Comparison of ENCODE assay signal across 8 mouse cellular contexts in genomic region chr5:136619315-136620231, GRCm38 (mm10). TPM values are rescaled to one million over a fixed set of nuclear protein-coding genes. Genes with fewer than 3 reads are reported as not detected.
A peak's percentile ranks its signal among the peaks of the same experiment; 100 is the strongest.
DNase-seq lines count a peak whose midpoint lies in the region; ATAC-seq lines count a peak whose summit lies in the region.

No protein-coding gene starts in this region.

- peak overlapping the region; percentile 16 for H3K4me2 ChIP-seq in limb, embryonic 11.5 days (ENCODE audit: low read depth, severe bottlenecking)
- H3K4me2 ChIP-seq in neural tube, embryonic 11.5 days (ENCODE audit: low read depth), result peak overlapping the region; percentile 25

- 7% methylated on average over 17 of the region's 17 CpGs for WGBS in limb, embryonic 11.5 days
- WGBS in neural tube, embryonic 11.5 days, result 14% methylated on average over 16 of the region's 17 CpGs

- no peak overlapping the region for H3K4me3 ChIP-seq in limb, embryonic 11.5 days (ENCODE audit: low read depth, low read length)
- H3K4me3 ChIP-seq in neural tube, embryonic 11.5 days (ENCODE audit: low read depth, low read length), result no peak overlapping the region

- peak; percentile 9 for DNase-seq in adrenal gland, adult 2 months
- no peak for DNase-seq in adrenal gland, adult 8-10 months
- DNase-seq in embryo, embryonic 10 days (ENCODE audit: low spot score), result peak; percentile 62
- peak; percentile 12 for DNase-seq in heart, postnatal 25 days (ENCODE audit: low spot score)
- peak; percentile 63 for DNase-seq in limb, embryonic 11.5 days (ENCODE audit: low spot score)
- peak; percentile 63 for DNase-seq in neural tube, embryonic 11.5 days (ENCODE audit: low spot score)
- DNase-seq in spleen, postnatal 10 days (ENCODE audit: low spot score in 2 of 2), result no peak
- no peak for DNase-seq in spleen, adult 12 weeks (ENCODE audit: low spot score)

- no peaks in the 10 kb centered on the region for H3K9me3 ChIP-seq in limb, embryonic 11.5 days (ENCODE audit: control insufficient read depth, low read length)
- no peaks in the 10 kb centered on the region for H3K9me3 ChIP-seq in neural tube, embryonic 11.5 days (ENCODE audit: control insufficient read depth, low read length)

- no peak overlapping the region for H3K27ac ChIP-seq in limb, embryonic 11.5 days (replicated peaks; ENCODE audit: low read depth, low read length)
- no peak overlapping the region for H3K27ac ChIP-seq in neural tube, embryonic 11.5 days (ENCODE audit: low read depth, low read length)

- no peaks in the 10 kb centered on the region for H3K36me3 ChIP-seq in limb, embryonic 11.5 days (ENCODE audit: control insufficient read depth, insufficient read depth, low read length)
- no peaks in the 10 kb centered on the region for H3K36me3 ChIP-seq in neural tube, embryonic 11.5 days (ENCODE audit: control insufficient read depth, insufficient read depth, low read length)

- ATAC-seq in limb, embryonic 11.5 days (ENCODE audit: insufficient number of reproducible peaks, low FRiP score, low TSS enrichment, low read depth), result no peak
- no peak for ATAC-seq in neural tube, embryonic 11.5 days (ENCODE audit: insufficient read depth, low FRiP score, low TSS enrichment)

- peaks cover 11% of the 10 kb centered on the region for H3K4me1 ChIP-seq in limb, embryonic 11.5 days (ENCODE audit: control insufficient read depth, insufficient read depth, low read length)
- H3K4me1 ChIP-seq in neural tube, embryonic 11.5 days (ENCODE audit: control insufficient read depth, insufficient read depth, low read length), result 0 out of 2 replicates have a peak, but pooled peaks cover 6% of the 10 kb centered on the region

- intact Hi-C loops in heart, postnatal 25 days (cut with DNase I), result loop anchor here (5.0 kb wide), 1 partner anchor 37 kb away; no protein-coding TSS in a partner anchor

- peak overlapping the region; percentile 23; the same call in 1 of the 2 replicates for H3K9ac ChIP-seq in limb, embryonic 11.5 days (ENCODE audit: low read length)
- peak overlapping the region; percentile 26; the same call in 1 of the 2 replicates for H3K9ac ChIP-seq in neural tube, embryonic 11.5 days (ENCODE audit: low read length)

- H3K27me3 ChIP-seq in limb, embryonic 11.5 days (ENCODE audit: control insufficient read depth, insufficient read depth, low read length), result 0 out of 2 replicates have a peak, but pooled peaks cover 4% of the 10 kb centered on the region
- H3K27me3 ChIP-seq in neural tube, embryonic 11.5 days (ENCODE audit: control insufficient read depth, insufficient read depth, low read length), result peaks cover 8% of the 10 kb centered on the region; the same call in 1 of the 2 replicates

RNA-seq across cellular contexts. Expression of gene Cux1, which starts 52.3 kb away (rescaled TPM):
- total RNA-seq in adrenal gland, adult 2 months (2021), result 100 to 1,000 TPM; 101 to 105 TPM
- polyA plus RNA-seq in adrenal gland, adult 2 months (2012; rRNA removed), result 46.2 and 52.3 TPM in 2 replicates
- 100 to 1,000 TPM in 2 of 4 experiments, 10 to 100 TPM in 2; 88.2 to 135 (median 105) TPM for total RNA-seq in adrenal gland, adult 8-10 months (2022)
- 100 to 1,000 TPM in 1 of 2 experiments, 10 to 100 TPM in 1; 99.9 to 105 TPM for total RNA-seq in heart, postnatal 25 days (2021)
- 65.6 and 73.6 TPM in 2 replicates for polyA plus RNA-seq in limb, embryonic 11.5 days (2014; fragmentation: Nextera tagmentation; extraction: Ambion mirVana)
- 109 and 111 TPM in 2 replicates for polyA plus RNA-seq in neural tube, embryonic 11.5 days (2014; fragmentation: Nextera tagmentation; extraction: Ambion mirVana)

Comparison
In these comparisons a context has a peak if more than half of its experiments do, and no peak if none do; other contexts are left out.
1. DNase-seq: peak in adrenal gland, adult 2 months (single experiment), embryo, embryonic 10 days (single experiment), heart, postnatal 25 days (single experiment), limb, embryonic 11.5 days (single experiment) and neural tube, embryonic 11.5 days (single experiment); none in adrenal gland, adult 8-10 months (single experiment), spleen, postnatal 10 days (0 of 2) and spleen, adult 12 weeks (single experiment).